Mouse (Mus musculus) thymus, postnatal 25 days (tissue): ENCODE data around the gene Ly6g6c.

ENCODE experiments used
- DNase-seq: peaks from one replicate; pipeline ENCODE4 v3.0.0; 2022

Gene Ly6g6c

DNA sequence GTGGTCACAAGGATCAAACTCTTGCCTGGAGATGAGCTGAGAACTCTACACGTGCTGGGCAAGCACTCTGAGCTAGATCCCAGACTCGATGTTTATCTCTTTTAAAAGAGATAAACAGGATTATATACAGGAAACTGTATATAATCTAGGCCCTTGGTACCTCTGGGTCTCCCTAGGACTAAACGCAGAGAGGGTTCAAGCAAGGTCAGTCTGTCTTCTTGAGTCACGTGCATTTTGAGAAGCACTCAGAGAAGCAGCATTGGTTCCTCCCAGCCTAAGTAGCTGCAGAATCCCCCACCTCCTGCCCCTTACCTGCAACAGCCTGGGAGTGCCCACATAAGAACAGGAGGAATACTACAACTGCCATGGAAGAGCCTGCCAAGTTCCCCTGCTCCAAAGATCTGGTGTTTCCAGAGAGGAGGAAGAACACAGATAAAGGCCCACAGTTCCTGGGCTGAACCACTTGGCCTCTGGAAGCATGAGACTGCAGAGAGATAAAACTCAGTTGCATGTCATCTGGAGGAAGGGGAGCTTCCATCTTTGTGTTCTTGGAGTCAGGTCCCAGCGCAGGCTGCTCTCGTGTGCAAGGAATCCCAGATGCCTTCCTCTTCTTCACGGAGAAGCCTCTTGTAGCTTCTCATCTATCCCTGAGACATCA, 20.1 kb downstream of the Ly6g6c start, which contains the start of gene Ly6g6f:
TSS of gene Ly6g6f (minus strand) at position 403 of the 658 bp plus-strand sequence.
- DNase-seq, result no peak

- DNase-seq, result peak; percentile 17
These were observed 23.0 kb downstream of the Ly6g6c start for GRCm38 (mm10) chr17:35088151-35088550.

- DNase-seq, result peak; percentile 95
These were observed 23.8 kb downstream of the Ly6g6c start, which contains the start of gene Abhd16a for GRCm38 (mm10) chr17:35088825-35089644. Gene Abhd16a, plus strand, starts transcription at chr17:35089263.

- DNase-seq, result no peak
These were observed 25.2 kb downstream of the Ly6g6c start for GRCm38 (mm10) chr17:35090166-35090932.

- no peak for DNase-seq
These were observed 27.4 kb downstream of the Ly6g6c start for GRCm38 (mm10) chr17:35092403-35093198.

- DNase-seq, result no peak
These were observed 29.5 kb downstream of the Ly6g6c start for GRCm38 (mm10) chr17:35094475-35095365.

DNA sequence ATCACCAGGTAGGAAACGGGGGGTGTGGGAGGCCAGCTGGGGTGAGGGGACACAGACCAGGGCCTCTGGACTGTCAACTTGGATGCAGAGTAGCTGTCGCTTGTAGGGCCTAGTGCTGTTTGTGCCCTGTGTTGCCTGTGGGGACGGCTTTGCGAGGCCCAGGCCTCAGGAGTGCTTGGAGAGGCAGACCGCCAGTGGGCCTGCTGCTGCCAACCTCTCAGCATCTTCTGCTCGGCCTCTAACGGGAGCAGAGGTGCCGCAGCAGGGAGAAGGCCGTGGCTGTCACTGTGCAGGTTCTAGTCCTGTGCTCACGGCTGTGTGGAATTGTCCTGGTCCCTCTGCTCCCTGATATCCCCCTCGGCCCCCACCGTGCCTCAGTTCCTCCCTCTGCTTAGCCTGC, 31.4 kb downstream of the Ly6g6c start:
- DNase-seq, result no peak

- DNase-seq, result peak; percentile 35
These were observed 32.0 kb downstream of the Ly6g6c start for GRCm38 (mm10) chr17:35097164-35097655.

DNA sequence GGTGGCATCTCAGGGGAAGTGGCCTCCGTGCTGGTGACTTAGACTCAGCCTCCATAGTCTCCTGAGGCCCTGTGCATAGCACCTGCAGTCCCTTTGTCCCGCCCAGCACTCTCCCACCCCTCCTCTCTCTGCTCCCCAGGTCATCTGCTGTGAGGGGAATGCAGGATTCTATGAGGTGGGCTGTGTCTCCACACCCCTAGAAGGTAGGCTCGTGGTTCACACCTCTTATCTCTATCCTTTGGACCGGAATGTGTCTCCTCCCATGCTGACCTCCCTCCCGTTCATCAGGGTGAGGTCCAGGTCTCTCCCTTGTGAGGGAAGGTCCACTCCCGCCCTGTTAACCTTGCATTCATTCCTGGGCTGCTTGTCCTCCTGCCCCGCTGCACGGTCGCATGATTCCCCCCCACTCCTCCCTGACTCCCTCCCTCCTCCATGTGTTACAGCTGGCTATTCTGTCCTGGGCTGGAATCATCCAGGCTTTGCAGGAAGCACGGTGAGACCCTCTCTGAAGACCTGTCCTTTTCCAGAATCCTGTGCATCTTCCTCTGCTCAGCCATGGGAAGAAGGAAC, 35.1 kb downstream of the Ly6g6c start:
- DNase-seq, result no peak

DNA sequence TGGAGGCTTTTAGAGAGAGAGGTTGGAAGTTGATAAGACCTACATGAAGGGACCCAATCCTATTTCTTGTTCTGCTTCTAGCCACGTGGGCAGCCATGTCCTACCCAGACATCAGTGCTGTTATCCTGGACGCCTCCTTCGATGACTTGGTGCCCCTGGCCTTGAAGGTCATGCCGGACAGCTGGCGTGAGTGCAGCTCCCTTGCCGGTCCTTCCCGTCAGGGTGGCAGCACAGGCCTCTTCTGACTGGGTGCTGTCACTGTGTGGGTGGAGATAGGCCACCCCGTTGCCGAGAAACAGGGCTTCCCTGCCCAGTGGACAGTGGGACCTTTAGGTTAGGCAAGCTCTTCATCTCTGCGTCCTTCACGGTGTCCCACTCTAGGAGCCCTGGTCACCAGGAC, 36.0 kb downstream of the Ly6g6c start:
- DNase-seq, result no peak

DNA sequence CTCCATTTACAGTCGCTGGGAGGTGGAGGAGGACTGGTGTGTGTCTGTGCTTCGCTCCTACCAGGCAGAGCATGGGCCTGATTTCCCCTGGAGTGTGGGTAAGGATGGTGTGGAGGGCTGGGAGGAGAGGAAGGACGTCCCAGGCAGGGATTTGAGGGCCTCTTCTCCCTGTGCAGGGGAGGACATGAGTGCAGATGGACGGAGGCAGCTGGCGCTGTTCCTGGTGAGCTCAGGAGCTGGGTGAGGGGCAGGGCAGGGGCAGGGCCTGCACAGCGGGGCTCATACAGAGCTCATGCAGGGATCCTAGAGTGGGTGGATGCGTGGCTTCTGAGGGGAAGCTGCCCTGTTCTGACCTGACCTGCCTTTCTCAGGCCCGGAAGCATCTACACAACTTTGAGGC, 37.1 kb downstream of the Ly6g6c start:
- no peak for DNase-seq

DNA sequence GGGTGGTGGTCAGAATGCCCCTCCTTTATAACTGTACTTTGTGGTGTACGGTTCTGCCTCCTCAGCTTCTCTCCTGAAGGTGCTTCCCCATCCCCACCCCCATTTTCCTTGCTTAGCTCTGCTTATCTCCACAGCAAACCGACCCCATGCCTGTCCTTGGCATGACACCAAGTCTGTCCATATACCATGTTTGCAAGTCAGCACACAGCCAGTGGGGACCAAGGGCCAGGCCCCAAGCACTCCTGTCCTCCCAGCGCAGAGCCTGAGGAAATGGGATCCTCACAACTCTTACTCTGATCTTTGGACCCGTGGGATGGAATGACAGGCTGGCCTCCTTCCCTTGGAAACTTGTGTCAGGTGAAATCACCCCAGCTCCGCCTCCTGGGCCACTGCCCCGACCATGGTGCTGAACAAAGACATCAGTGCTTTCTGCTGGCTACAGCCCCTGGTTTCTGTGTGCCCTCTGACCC, 38.1 kb downstream of the Ly6g6c start:
- DNase-seq, result no peak

DNA sequence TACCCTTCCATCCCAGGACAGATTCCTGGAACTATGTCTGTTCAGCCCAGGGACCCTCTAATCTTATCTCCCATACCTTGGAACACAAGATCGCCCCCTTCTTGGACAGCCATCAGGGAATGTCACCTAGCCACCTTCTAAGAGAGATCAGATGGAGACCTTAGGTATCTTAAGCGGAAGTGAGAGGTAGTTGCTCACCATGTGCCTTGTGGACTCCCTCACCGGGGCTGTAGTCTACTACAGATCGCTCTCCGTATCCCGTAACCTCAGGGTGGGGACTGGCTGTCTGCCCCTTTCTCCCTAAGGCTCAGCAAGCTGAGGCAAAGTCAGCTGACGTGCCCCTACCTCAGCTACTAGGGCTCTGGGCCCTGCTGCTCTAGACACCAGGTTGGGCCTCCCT, 38.9 kb downstream of the Ly6g6c start:
- no peak for DNase-seq

- DNase-seq, result no peak
These were observed 39.6 kb downstream of the Ly6g6c start for GRCm38 (mm10) chr17:35104754-35105153.

- peak; percentile 40 for DNase-seq
These were observed 40.7 kb downstream of the Ly6g6c start for GRCm38 (mm10) chr17:35105740-35106389.

- DNase-seq, result no peak
These were observed 41.3 kb downstream of the Ly6g6c start for GRCm38 (mm10) chr17:35106522-35106921.

- DNase-seq, result no peak
These were observed 42.9 kb downstream of the Ly6g6c start, which contains the start of gene Ly6g5c for GRCm38 (mm10) chr17:35108097-35108496. Gene Ly6g5c, plus strand, starts transcription at chr17:35108279.

GRCm38 (mm10) chr17:35111774-35112173, 46.6 kb downstream of the Ly6g6c start:
- no peak for DNase-seq

DNA sequence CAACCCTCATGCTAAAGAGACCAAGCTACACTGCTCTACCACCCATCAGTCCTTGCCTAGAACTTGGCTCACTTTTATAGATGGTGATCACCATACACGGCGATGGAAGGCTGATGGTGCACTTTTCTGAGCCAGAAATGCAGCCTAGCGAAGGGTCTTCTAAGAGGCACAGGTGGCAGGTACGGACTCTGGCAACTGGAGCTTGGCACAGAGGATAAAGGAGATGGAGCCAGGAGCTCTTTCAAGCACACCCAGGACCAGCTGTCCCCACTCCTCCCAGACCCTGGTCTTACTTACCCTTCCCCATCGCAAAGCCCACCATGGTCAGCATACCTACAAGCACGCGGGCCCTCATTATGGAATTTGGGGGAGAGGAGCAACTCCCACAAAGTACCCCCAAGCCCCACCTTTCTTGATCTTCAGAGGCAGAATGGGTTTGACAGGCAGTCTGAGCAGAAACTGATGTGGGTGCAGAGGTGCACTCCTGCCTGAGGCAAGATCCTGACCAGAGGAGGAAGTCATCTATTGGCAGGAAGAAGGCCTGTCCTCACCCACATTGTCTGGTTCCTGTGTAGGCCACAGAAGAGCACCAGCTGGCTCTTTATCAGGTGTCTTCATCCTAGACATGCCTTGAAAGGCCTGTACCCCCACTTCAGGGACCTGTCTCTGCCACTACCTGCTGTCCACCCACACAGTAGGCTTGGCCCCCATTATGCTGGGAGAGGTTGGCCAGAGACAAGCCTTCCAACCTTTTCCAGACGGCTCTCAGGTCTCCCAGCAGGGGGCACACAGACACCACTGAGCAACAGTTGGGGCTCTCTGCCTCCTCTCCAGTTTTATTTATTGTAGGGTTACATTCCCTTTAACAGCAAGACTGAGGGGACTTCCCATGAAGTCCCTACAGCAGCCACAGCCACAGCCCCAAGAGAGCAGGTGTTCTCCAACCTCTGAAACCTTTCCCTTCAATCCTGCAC, 50.1 kb downstream of the Ly6g6c start, which contains the start of gene Ly6g5b:
TSS of gene Ly6g5b (minus strand) at position 383 of the 974 bp plus-strand sequence.
- DNase-seq, result peak; percentile 72
